ENCODE assay signal across 9 mouse cellular contexts in genomic region chr7:3412036-3412435, GRCm38 (mm10). TPM values are rescaled to one million over a fixed set of nuclear protein-coding genes. Genes with fewer than 3 reads are reported as not detected.
DNase-seq lines count a peak whose midpoint lies in the region; ATAC-seq lines count a peak whose summit lies in the region.
"Had no signal": no experiment of that assay in that cellular context is flagged by ENCODE, and none has a peak within 500 bp of the region (broad histone marks: within the 10 kb centered on the region; RNA-seq: fewer than 3 reads in every experiment).

No protein-coding gene starts in this region.

- H3K4me1 ChIP-seq in liver, embryonic 11.5 days (replicated peaks; ENCODE audit: control insufficient read depth, insufficient read depth, low read length) = 0 out of 2 replicates have a peak, but pooled peaks cover 3% of the 10 kb centered on the region
- peaks cover 28% of the 10 kb centered on the region for H3K4me1 ChIP-seq in hindbrain, embryonic 15.5 days (replicated peaks)
- H3K4me1 ChIP-seq in midbrain, embryonic 13.5 days (replicated peaks) = peaks cover 27% of the 10 kb centered on the region

- peaks cover 64% of the 10 kb centered on the region for H3K27me3 ChIP-seq in liver, embryonic 11.5 days (replicated peaks; ENCODE audit: control insufficient read depth, insufficient read depth, low read length)
- H3K27me3 ChIP-seq in hindbrain, embryonic 15.5 days = peaks cover 31% of the 10 kb centered on the region
- H3K27me3 ChIP-seq in midbrain, embryonic 13.5 days = peaks cover 48% of the 10 kb centered on the region

- peak overlapping the region; percentile 62 for H3K4me2 ChIP-seq in liver, embryonic 11.5 days
- peak overlapping the region; percentile 96 for H3K4me2 ChIP-seq in hindbrain, embryonic 15.5 days
- peak overlapping the region; percentile 72 for H3K4me2 ChIP-seq in midbrain, embryonic 13.5 days (replicated peaks)

- DNase-seq in liver, embryonic 11.5 days (ENCODE audit: low spot score) = peak; percentile 44
- DNase-seq in liver = no peak
- peak; percentile 18 for DNase-seq in NIH3T3 (ENCODE audit: low read depth)
- DNase-seq in embryo, embryonic 10 days (ENCODE audit: low spot score) = peak; percentile 51
- DNase-seq in urinary bladder, postnatal 14 days (ENCODE audit: low spot score) = no peak
- no peak for DNase-seq in urinary bladder, adult 18-20 months (ENCODE audit: low spot score in 2 of 2)

- H3K9ac ChIP-seq in liver, embryonic 11.5 days (ENCODE audit: low read depth, low read length) = no peak overlapping the region
- peak overlapping the region; percentile 39 for H3K9ac ChIP-seq in hindbrain, embryonic 15.5 days
- peak overlapping the region; percentile 57 for H3K9ac ChIP-seq in midbrain, embryonic 13.5 days (replicated peaks)

- no peak for ATAC-seq in liver, embryonic 11.5 days (replicated peaks; ENCODE audit: low FRiP score)
- no peak for ATAC-seq in hindbrain, embryonic 15.5 days (ENCODE audit: low FRiP score, low read depth)
- no peak for ATAC-seq in midbrain, embryonic 13.5 days

- H3K4me3 ChIP-seq in liver, embryonic 11.5 days (ENCODE audit: low read depth, low read length) = peak overlapping the region; percentile 30
- H3K4me3 ChIP-seq in hindbrain, embryonic 15.5 days = peak overlapping the region; percentile 42
- peak overlapping the region; percentile 44 for H3K4me3 ChIP-seq in midbrain, embryonic 13.5 days (replicated peaks)
- H3K4me3 ChIP-seq: erythroblast, embryonic 14.5 days had no signal

- WGBS in liver, embryonic 11.5 days = 5% methylated on average over 20 of the region's 20 CpGs
- 1% methylated on average over 20 of the region's 20 CpGs for WGBS in hindbrain, embryonic 15.5 days
- WGBS in midbrain, embryonic 13.5 days = 2% methylated on average over 20 of the region's 20 CpGs

- H3K27ac ChIP-seq in liver, embryonic 11.5 days (ENCODE audit: low read depth, low read length) = no peak overlapping the region
- H3K27ac ChIP-seq in hindbrain, embryonic 15.5 days (replicated peaks) = no peak overlapping the region
- H3K27ac ChIP-seq in midbrain, embryonic 13.5 days = no peak overlapping the region

- no peaks in the 10 kb centered on the region for H3K36me3 ChIP-seq in liver, embryonic 11.5 days (ENCODE audit: control insufficient read depth, insufficient read depth, low read length)
- H3K36me3 ChIP-seq in hindbrain, embryonic 15.5 days = no peaks in the 10 kb centered on the region
- H3K36me3 ChIP-seq in midbrain, embryonic 13.5 days = no peaks in the 10 kb centered on the region

- no peaks in the 10 kb centered on the region for H3K9me3 ChIP-seq in liver, embryonic 11.5 days (ENCODE audit: control insufficient read depth, low read length)
- H3K9me3 ChIP-seq in hindbrain, embryonic 15.5 days = no peaks in the 10 kb centered on the region
- no peaks in the 10 kb centered on the region for H3K9me3 ChIP-seq in midbrain, embryonic 13.5 days

RNA-seq across cellular contexts. Expression of gene Cacng6, which starts 12.0 kb away (rescaled TPM):
- polyA plus RNA-seq in liver, embryonic 11.5 days (2014; fragmentation: Nextera tagmentation; extraction: Ambion mirVana) = 0.19 TPM in 1 of 2 replicates, not detected in the other
- polyA plus RNA-seq in hindbrain, embryonic 15.5 days (2015; fragmentation: Nextera tagmentation; extraction: Ambion mirVana) = 0.18 TPM in 1 of 2 replicates, not detected in the other
- not detected in 2 replicates for polyA plus RNA-seq in midbrain, embryonic 13.5 days (2015; fragmentation: Nextera tagmentation; extraction: Ambion mirVana)
- polyA plus RNA-seq: erythroblast, embryonic 14.5 days had no signal

RNA-seq across cellular contexts. Expression of gene Cacng8, which starts 21.6 kb away (rescaled TPM):
- polyA plus RNA-seq in liver, embryonic 11.5 days (2014; fragmentation: Nextera tagmentation; extraction: Ambion mirVana) = 1.7 and 2.3 TPM in 2 replicates
- 11.5 and 14.6 TPM in 2 replicates for polyA plus RNA-seq in hindbrain, embryonic 15.5 days (2015; fragmentation: Nextera tagmentation; extraction: Ambion mirVana)
- 12.9 and 13.9 TPM in 2 replicates for polyA plus RNA-seq in midbrain, embryonic 13.5 days (2015; fragmentation: Nextera tagmentation; extraction: Ambion mirVana)
- polyA plus RNA-seq: erythroblast, embryonic 14.5 days had no signal

Comparison
In these comparisons a context has a peak if more than half of its experiments do, and no peak if none do; other contexts are left out.
1. DNase-seq: peak in liver, embryonic 11.5 days (single experiment), NIH3T3 (single experiment) and embryo, embryonic 10 days (single experiment); none in liver (single experiment), urinary bladder, postnatal 14 days (single experiment) and urinary bladder, adult 18-20 months (0 of 2).
2. Peak in every context shown above with its lines, with median percentiles within 50 percentile points of each other: H3K4me2 ChIP-seq and H3K4me3 ChIP-seq.